Mouse (Mus musculus) cerebral cortex, adult 2 months (tissue): ENCODE data around the gene Atrip.

Experiments
- WGBS: fragments of 180-500 bp; shearing (Covaris S2); methylation state at CpG from one replicate; pipeline ENCODE4 v1.1.7; 2018; 5-methylcytosine and 5-hydroxymethylcytosine counted together

The Atrip gene

GRCm38 (mm10) chr9:109058006-109058765 is 15.7 kb downstream of the Atrip start:
- WGBS: 84% methylated on average over 19 of the region's 19 CpGs

- 58% methylated on average over 5 of the region's 5 CpGs for WGBS
Observed at GRCm38 (mm10) chr9:109057543-109057942, 16.4 kb downstream of the Atrip start.

GRCm38 (mm10) chr9:109056916-109057315 is 17.0 kb downstream of the Atrip start:
- 79% methylated on average over 4 of the region's 4 CpGs for WGBS

GRCm38 (mm10) chr9:109056081-109056690 is 17.7 kb downstream of the Atrip start:
- WGBS: 89% methylated on average over 17 of the region's 17 CpGs

GRCm38 (mm10) chr9:109055271-109056030 is 18.5 kb downstream of the Atrip start:
- 77% methylated on average over 12 of the region's 12 CpGs for WGBS

- 6% methylated on average over 7 of the region's 7 CpGs for WGBS
Observed at GRCm38 (mm10) chr9:109054712-109055111, 19.2 kb downstream of the Atrip start.

- WGBS: 77% methylated on average over 6 of the region's 6 CpGs
Observed at GRCm38 (mm10) chr9:109053851-109054250, 20.1 kb downstream of the Atrip start.

- WGBS: 90% methylated on average over 3 of the region's 3 CpGs
Observed at GRCm38 (mm10) chr9:109053366-109053765, 20.6 kb downstream of the Atrip start.

GRCm38 (mm10) chr9:109052490-109053260 is 21.2 kb downstream of the Atrip start:
- WGBS: 92% methylated on average over 9 of the region's 9 CpGs

GRCm38 (mm10) chr9:109051651-109052489 is 22.1 kb downstream of the Atrip start:
- 94% methylated on average over 10 of the region's 10 CpGs for WGBS

- 91% methylated on average over 13 of the region's 13 CpGs for WGBS
Observed at GRCm38 (mm10) chr9:109051011-109051501, 22.9 kb downstream of the Atrip start.

- 80% methylated on average over 3 of the region's 3 CpGs for WGBS
Observed at GRCm38 (mm10) chr9:109050674-109050997, 23.3 kb downstream of the Atrip start.

GRCm38 (mm10) chr9:109049996-109050673 is 23.8 kb downstream of the Atrip start:
- 86% methylated on average over 9 of the region's 9 CpGs for WGBS

GRCm38 (mm10) chr9:109049316-109049715 is 24.6 kb downstream of the Atrip start:
- 83% methylated on average over 7 of the region's 7 CpGs for WGBS

- WGBS: 39% methylated on average over 5 of the region's 5 CpGs
Observed at GRCm38 (mm10) chr9:109046306-109046705, 27.6 kb downstream of the Atrip start.

- 62% methylated on average over 7 of the region's 7 CpGs for WGBS
Observed at GRCm38 (mm10) chr9:109041351-109041750, 32.6 kb downstream of the Atrip start.

GRCm38 (mm10) chr9:109040906-109041305 is 33.0 kb downstream of the Atrip start:
- 71% methylated on average over 6 of the region's 6 CpGs for WGBS

GRCm38 (mm10) chr9:109040216-109040615 is 33.7 kb downstream of the Atrip start:
- 78% methylated on average over 8 of the region's 8 CpGs for WGBS

GRCm38 (mm10) chr9:109039681-109040080 is 34.2 kb downstream of the Atrip start:
- WGBS: 85% methylated on average over 4 of the region's 4 CpGs

GRCm38 (mm10) chr9:109038901-109039364 is 35.0 kb downstream of the Atrip start:
- WGBS: 39% methylated on average over 8 of the region's 8 CpGs
